Mouse (Mus musculus) erythroblast, embryonic 14.5 days (primary cell): ENCODE results near the gene Rbx1.

Source experiments
- GATA1 ChIP-seq: IDR thresholded peaks from 2 replicates; pipeline ENCODE4 v1.6.1; 2012; ENCODE audit warnings: low read length, inconsistent platforms, mixed read lengths
- TAL1 ChIP-seq: IDR thresholded peaks from 3 replicates; pipeline ENCODE4 v1.6.1; 2012; ENCODE audit warnings: low read length, inconsistent platforms, mixed read lengths

DNA sequence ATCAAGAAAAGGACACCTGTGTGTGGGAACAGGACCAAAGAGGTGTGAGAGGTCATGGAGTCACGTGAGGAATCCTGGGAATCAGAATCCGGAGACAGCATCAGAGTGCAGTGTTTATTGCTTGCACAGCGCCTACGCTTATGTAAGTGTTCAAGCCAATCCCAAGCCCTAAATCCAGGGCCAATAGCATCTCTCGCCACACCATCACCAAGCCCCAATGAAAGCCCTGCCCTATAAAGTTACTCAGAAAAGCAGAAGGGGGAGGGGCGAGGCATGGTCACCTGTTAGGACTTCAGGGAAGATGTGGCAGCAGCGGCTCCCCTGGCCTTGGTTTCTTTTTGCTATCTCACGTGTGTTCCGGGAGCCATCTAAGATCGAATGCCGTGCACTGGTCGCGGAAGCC, 14.9 kb downstream of the Rbx1 start:
- TF ChIP-seq GATA1 (no peak), TAL1 (no peak)
